Mouse (Mus musculus): ENCODE results near the gene Myt1. TPM values are rescaled to one million over a fixed set of nuclear protein-coding genes. Genes with fewer than 3 reads are reported as not detected.

Gene Myt1
- polyA plus RNA-seq, 1 experiment, result 0.28 TPM

DNA sequence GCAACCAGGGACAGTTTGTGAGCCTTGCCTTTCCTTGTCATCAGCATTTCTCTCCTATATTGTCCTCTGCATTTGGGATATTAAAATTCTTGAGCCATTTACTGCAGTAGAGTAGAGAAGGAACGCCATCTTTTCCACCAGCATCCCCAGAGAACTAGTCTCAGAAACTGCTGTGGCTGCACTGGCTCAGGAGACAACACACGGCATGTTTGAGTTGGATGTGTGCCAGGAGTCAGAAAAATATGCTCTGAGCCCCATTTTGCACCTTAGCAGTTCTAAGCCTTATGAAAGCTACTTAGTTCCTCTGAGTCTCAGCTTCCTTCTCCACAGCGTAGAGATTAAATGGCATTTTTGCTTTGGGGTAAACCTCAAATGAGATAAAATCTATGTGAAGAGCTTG lies 46.1 kb upstream of the Myt1 start:
- H3K36me3 ChIP-seq (ENCODE audit: control insufficient read depth, insufficient read depth), result no peaks in the 10 kb centered on the region
- H3K4me3 ChIP-seq, result no peak overlapping the region
- no peaks in the 10 kb centered on the region for H3K79me2 ChIP-seq (ENCODE audit: control insufficient read depth, insufficient read depth)
- no peak overlapping the region for H3ac ChIP-seq (ENCODE audit: control insufficient read depth, insufficient read length)
- H3K27me3 ChIP-seq (ENCODE audit: control insufficient read depth, insufficient read depth, insufficient read length), result no peaks in the 10 kb centered on the region
- no peak for TF ChIP-seq MAX (IDR thresholded peaks at IDR 0.05; ENCODE audit: low read depth)
- no peak for TF ChIP-seq MYOG (IDR thresholded peaks at IDR 0.05; ENCODE audit: control insufficient read depth in 1 of 3, insufficient read depth in 1 of 3, insufficient read length in 2 of 3, low read depth in 2 of 3)
- no peak for TF ChIP-seq E2F4 (IDR thresholded peaks at IDR 0.05; ENCODE audit: insufficient read depth)
- TF ChIP-seq MYOD1 (IDR thresholded peaks at IDR 0.05; ENCODE audit: control insufficient read depth in 1 of 3, insufficient read length in 2 of 3, low read depth in 2 of 3), result no peak
- TF ChIP-seq CEBPB (IDR thresholded peaks at IDR 0.05; ENCODE audit: insufficient read depth, poor library complexity, severe bottlenecking), result no peak
- TF ChIP-seq TCF12 (IDR thresholded peaks at IDR 0.05; ENCODE audit: insufficient read depth, poor library complexity, severe bottlenecking), result no peak
- TF ChIP-seq SRF (IDR thresholded peaks at IDR 0.05; ENCODE audit: control insufficient read depth, insufficient read length, low read depth), result no peak
- no peak for TF ChIP-seq POLR2A (IDR thresholded peaks at IDR 0.05; ENCODE audit: insufficient read length, low read depth)
- TF ChIP-seq USF1 (IDR thresholded peaks at IDR 0.05; ENCODE audit: low read depth), result no peak
- TF ChIP-seq TCF3 (IDR thresholded peaks at IDR 0.05; ENCODE audit: insufficient read length, low read depth), result no peak
- no peak for TF ChIP-seq REST (IDR thresholded peaks at IDR 0.05; ENCODE audit: insufficient read depth, insufficient read length)
- no peak for TF ChIP-seq POLR2AphosphoS2 (IDR thresholded peaks at IDR 0.05; ENCODE audit: insufficient read length, low read depth)
- no peak overlapping the region for H3K4me2 ChIP-seq (ENCODE audit: low read depth)

DNA sequence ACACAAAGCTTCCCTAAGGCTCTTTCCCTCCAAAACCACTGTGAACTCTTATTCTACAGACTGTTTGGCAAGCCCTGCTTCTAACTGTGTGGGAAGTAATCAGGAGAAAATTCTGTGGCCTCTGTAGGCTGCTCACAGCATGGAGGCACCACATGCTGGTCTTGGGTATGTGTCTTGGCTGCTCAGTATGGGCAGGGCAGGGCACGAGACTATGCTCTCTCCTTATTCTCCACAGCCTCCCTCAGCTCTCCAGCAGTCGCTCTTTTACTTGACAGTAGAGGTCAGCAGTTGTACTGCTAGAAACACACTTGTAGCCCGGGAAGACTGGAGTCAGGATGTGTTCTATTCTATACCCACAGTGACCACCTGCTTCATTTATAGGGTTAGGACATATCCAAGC lies 43.1 kb upstream of the Myt1 start:
- no peak overlapping the region for H3K4me2 ChIP-seq (ENCODE audit: low read depth)
- TF ChIP-seq POLR2AphosphoS2 (IDR thresholded peaks at IDR 0.05; ENCODE audit: insufficient read length, low read depth), result no peak
- no peak for TF ChIP-seq CEBPB (IDR thresholded peaks at IDR 0.05; ENCODE audit: insufficient read depth, poor library complexity, severe bottlenecking)
- TF ChIP-seq TCF3 (IDR thresholded peaks at IDR 0.05; ENCODE audit: insufficient read length, low read depth), result no peak
- no peak for TF ChIP-seq TCF12 (IDR thresholded peaks at IDR 0.05; ENCODE audit: insufficient read depth, poor library complexity, severe bottlenecking)
- TF ChIP-seq E2F4 (IDR thresholded peaks at IDR 0.05; ENCODE audit: insufficient read depth), result no peak
- no peak for TF ChIP-seq SRF (IDR thresholded peaks at IDR 0.05; ENCODE audit: control insufficient read depth, insufficient read length, low read depth)
- TF ChIP-seq USF1 (IDR thresholded peaks at IDR 0.05; ENCODE audit: low read depth), result no peak
- no peaks in the 10 kb centered on the region for H3K79me2 ChIP-seq (ENCODE audit: control insufficient read depth, insufficient read depth)

GRCm38 (mm10) chr2:181721200-181721599 lies 41.9 kb upstream of the Myt1 start:
- Histone ChIP-seq H3K4me2 (ENCODE audit: low read depth) (no peak overlapping the region), H3K4me3 (no peak overlapping the region), H3K79me2 (ENCODE audit: control insufficient read depth, insufficient read depth) (no peaks in the 10 kb centered on the region), H3K27me3 (ENCODE audit: control insufficient read depth, insufficient read depth, insufficient read length) (no peaks in the 10 kb centered on the region), H3ac (ENCODE audit: control insufficient read depth, insufficient read length) (no peak overlapping the region), H3K36me3 (ENCODE audit: control insufficient read depth, insufficient read depth) (no peaks in the 10 kb centered on the region)
- no peak for TF ChIP-seq POLR2AphosphoS2 (IDR thresholded peaks at IDR 0.05; ENCODE audit: insufficient read length, low read depth)
- no peak for TF ChIP-seq E2F4 (IDR thresholded peaks at IDR 0.05; ENCODE audit: insufficient read depth)
- no peak for TF ChIP-seq REST (IDR thresholded peaks at IDR 0.05; ENCODE audit: insufficient read depth, insufficient read length)
- TF ChIP-seq TCF3 (IDR thresholded peaks at IDR 0.05; ENCODE audit: insufficient read length, low read depth), result no peak
- no peak for TF ChIP-seq SRF (IDR thresholded peaks at IDR 0.05; ENCODE audit: control insufficient read depth, insufficient read length, low read depth)
- TF ChIP-seq POLR2A (IDR thresholded peaks at IDR 0.05; ENCODE audit: insufficient read length, low read depth), result no peak
- no peak for TF ChIP-seq MYOD1 (IDR thresholded peaks at IDR 0.05; ENCODE audit: control insufficient read depth in 1 of 3, insufficient read length in 2 of 3, low read depth in 2 of 3)
- TF ChIP-seq MAX (IDR thresholded peaks at IDR 0.05; ENCODE audit: low read depth), result no peak
- TF ChIP-seq USF1 (IDR thresholded peaks at IDR 0.05; ENCODE audit: low read depth), result no peak
- no peak for TF ChIP-seq CEBPB (IDR thresholded peaks at IDR 0.05; ENCODE audit: insufficient read depth, poor library complexity, severe bottlenecking)
- TF ChIP-seq MYOG (IDR thresholded peaks at IDR 0.05; ENCODE audit: control insufficient read depth in 1 of 3, insufficient read depth in 1 of 3, insufficient read length in 2 of 3, low read depth in 2 of 3), result no peak
- no peak for TF ChIP-seq TCF12 (IDR thresholded peaks at IDR 0.05; ENCODE audit: insufficient read depth, poor library complexity, severe bottlenecking)

More for the DNA sequence above, 43.1 kb upstream of the Myt1 start:
- Histone ChIP-seq H3K27me3 (ENCODE audit: control insufficient read depth, insufficient read depth, insufficient read length) (no peaks in the 10 kb centered on the region), H3K36me3 (ENCODE audit: control insufficient read depth, insufficient read depth) (no peaks in the 10 kb centered on the region), H3K4me3 (no peak overlapping the region), H3ac (ENCODE audit: control insufficient read depth, insufficient read length) (no peak overlapping the region)

DNA sequence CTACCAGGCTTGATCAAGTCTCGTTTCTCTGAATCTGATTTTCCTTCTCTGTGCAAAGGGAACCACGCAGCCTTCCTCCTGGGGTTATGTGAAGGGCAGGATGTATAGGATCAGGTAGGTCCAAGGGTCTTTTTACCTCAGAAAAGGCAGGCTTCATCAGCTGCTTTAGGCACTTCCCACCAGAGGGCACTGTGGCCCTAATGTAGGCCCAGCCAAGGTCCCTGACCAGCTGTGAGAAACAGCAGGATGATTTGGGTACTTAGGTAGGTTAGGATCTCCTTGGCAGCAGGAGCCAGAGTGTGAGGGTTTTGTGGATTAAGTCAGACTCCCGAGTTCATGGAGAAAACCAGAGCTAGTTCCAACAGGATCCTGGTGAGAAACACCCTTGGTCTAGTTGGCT lies 40.9 kb upstream of the Myt1 start:
- no peaks in the 10 kb centered on the region for H3K79me2 ChIP-seq (ENCODE audit: control insufficient read depth, insufficient read depth)
- no peak overlapping the region for H3K4me2 ChIP-seq (ENCODE audit: low read depth)
- TF ChIP-seq MYOD1 (IDR thresholded peaks at IDR 0.05; ENCODE audit: control insufficient read depth in 1 of 3, insufficient read length in 2 of 3, low read depth in 2 of 3) (no peak), USF1 (IDR thresholded peaks at IDR 0.05; ENCODE audit: low read depth) (no peak), E2F4 (IDR thresholded peaks at IDR 0.05; ENCODE audit: insufficient read depth) (no peak), SRF (IDR thresholded peaks at IDR 0.05; ENCODE audit: control insufficient read depth, insufficient read length, low read depth) (no peak), TCF12 (IDR thresholded peaks at IDR 0.05; ENCODE audit: insufficient read depth, poor library complexity, severe bottlenecking) (no peak), MYOG (IDR thresholded peaks at IDR 0.05; ENCODE audit: control insufficient read depth in 1 of 3, insufficient read depth in 1 of 3, insufficient read length in 2 of 3, low read depth in 2 of 3) (no peak), POLR2AphosphoS2 (IDR thresholded peaks at IDR 0.05; ENCODE audit: insufficient read length, low read depth) (no peak), MAX (IDR thresholded peaks at IDR 0.05; ENCODE audit: low read depth) (no peak)
- no peaks in the 10 kb centered on the region for H3K27me3 ChIP-seq (ENCODE audit: control insufficient read depth, insufficient read depth, insufficient read length)
- no peaks in the 10 kb centered on the region for H3K36me3 ChIP-seq (ENCODE audit: control insufficient read depth, insufficient read depth)
- no peak overlapping the region for H3K4me3 ChIP-seq
- H3ac ChIP-seq (ENCODE audit: control insufficient read depth, insufficient read length), result no peak overlapping the region

GRCm38 (mm10) chr2:181727659-181728262 lies 35.4 kb upstream of the Myt1 start:
- H3K36me3 ChIP-seq (ENCODE audit: control insufficient read depth, insufficient read depth), result no peaks in the 10 kb centered on the region
- no peaks in the 10 kb centered on the region for H3K79me2 ChIP-seq (ENCODE audit: control insufficient read depth, insufficient read depth)
- no peak overlapping the region for H3K4me3 ChIP-seq
- TF ChIP-seq MYOD1 (IDR thresholded peaks at IDR 0.05; ENCODE audit: control insufficient read depth in 1 of 3, insufficient read length in 2 of 3, low read depth in 2 of 3) (no peak), SRF (IDR thresholded peaks at IDR 0.05; ENCODE audit: control insufficient read depth, insufficient read length, low read depth) (no peak), REST (IDR thresholded peaks at IDR 0.05; ENCODE audit: insufficient read depth, insufficient read length) (no peak), TCF3 (IDR thresholded peaks at IDR 0.05; ENCODE audit: insufficient read length, low read depth) (no peak), MYOG (IDR thresholded peaks at IDR 0.05; ENCODE audit: control insufficient read depth in 1 of 3, insufficient read depth in 1 of 3, insufficient read length in 2 of 3, low read depth in 2 of 3) (no peak), POLR2AphosphoS2 (IDR thresholded peaks at IDR 0.05; ENCODE audit: insufficient read length, low read depth) (no peak), POLR2A (IDR thresholded peaks at IDR 0.05; ENCODE audit: insufficient read length, low read depth) (no peak)
- no peaks in the 10 kb centered on the region for H3K27me3 ChIP-seq (ENCODE audit: control insufficient read depth, insufficient read depth, insufficient read length)
- no peak overlapping the region for H3K4me2 ChIP-seq (ENCODE audit: low read depth)
- no peak overlapping the region for H3ac ChIP-seq (ENCODE audit: control insufficient read depth, insufficient read length)

All from myocyte (in vitro differentiated cells).